Mouse (Mus musculus) testis, adult 2 months (tissue): ENCODE measurements around the gene Grk2.

ENCODE experiments used
- CTCF ChIP-seq: fragments of 200-500 bp; IDR thresholded peaks from 2 replicates; pipeline ENCODE4 v1.5.1; 2012; ENCODE audit warnings: low read depth, mild to moderate bottlenecking, inconsistent platforms, low read length, moderate library complexity; ENCODE audit not compliant: control insufficient read depth, insufficient read depth, insufficient replicate concordance
- POLR2A ChIP-seq: fragments of 200-500 bp; IDR thresholded peaks from 2 replicates; pipeline ENCODE4 v1.6.1; 2012; ENCODE audit warnings: low read depth, mild to moderate bottlenecking, inconsistent platforms, low read length, moderate library complexity; ENCODE audit not compliant: control insufficient read depth

GRCm38 (mm10) chr19:4304871-4305321 lies 1.1 kb downstream of the Grk2 start:
- TF ChIP-seq CTCF (no peak), POLR2A (no peak)
